Mouse (Mus musculus): Measurements from ENCODE around the gene Galnt7.

DNA sequence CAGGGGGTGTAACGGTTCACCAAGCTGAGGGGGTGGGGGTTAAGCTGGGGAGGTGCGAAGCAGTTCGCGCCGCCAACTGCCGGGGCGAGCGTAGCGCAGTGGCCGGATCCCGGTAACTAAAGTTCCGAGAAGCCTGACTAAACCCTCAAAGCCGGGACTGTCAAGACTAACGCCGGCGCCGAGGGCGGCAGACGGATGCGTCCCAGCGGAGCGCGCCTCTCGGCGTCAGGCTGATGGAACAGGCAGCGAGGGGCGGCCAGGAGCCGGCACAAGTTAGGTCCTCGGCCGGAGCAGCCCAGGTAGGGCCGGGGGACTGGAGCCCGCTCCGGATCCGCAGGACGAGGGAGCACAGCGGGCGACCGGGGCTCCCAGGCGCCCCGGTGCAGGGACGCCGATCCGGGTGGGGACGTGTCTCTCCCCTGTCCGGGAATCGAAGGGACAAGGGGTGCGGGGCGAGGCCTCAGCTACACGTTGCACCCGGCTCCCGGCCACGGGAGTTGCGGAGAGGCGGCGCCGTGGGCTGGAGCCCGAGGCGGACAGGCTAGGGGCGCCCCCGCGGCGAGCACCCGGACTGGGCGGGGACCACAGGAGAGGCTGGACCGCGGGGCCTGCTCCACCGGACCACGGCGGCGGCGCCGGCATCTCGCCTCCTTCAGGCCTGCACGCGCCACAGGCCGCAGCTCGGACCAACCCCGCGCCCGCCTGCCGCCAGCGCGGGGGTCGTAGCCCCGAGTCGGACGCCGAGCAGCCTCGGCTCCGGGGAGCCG lies 960 bp downstream of the Galnt7 start:
- TF ChIP-seq CTCF (IDR thresholded peaks at IDR 0.05; ENCODE audit: extremely low read depth, insufficient read depth, insufficient read length, insufficient replicate concordance) = no peak
- no peak for TF ChIP-seq POLR2A (IDR thresholded peaks at IDR 0.05; ENCODE audit: low read depth, low read length)

All from spleen, adult 2 months (tissue).